Mouse (Mus musculus): ENCODE results near the gene Ablim2. TPM values are rescaled to one million over a fixed set of nuclear protein-coding genes. Genes with fewer than 3 reads are reported as not detected.

Gene Ablim2
- polyA plus RNA-seq, 1 experiment from 2014 or later: 3.2 TPM

GRCm38 (mm10) chr5:35741225-35741820 is 16.4 kb upstream of the Ablim2 start:
- 57% methylated on average over 13 of the region's 13 CpGs for WGBS
- Histone ChIP-seq H3K27me3 (ENCODE audit: control insufficient read depth, insufficient read depth, low read length) (no peaks in the 10 kb centered on the region), H3K9me3 (ENCODE audit: control insufficient read depth, low read depth, low read length) (no peaks in the 10 kb centered on the region), H3K4me1 (ENCODE audit: control insufficient read depth, insufficient read depth, low read length) (no peaks in the 10 kb centered on the region), H3K4me2 (replicated peaks; ENCODE audit: low read depth, low read length) (no peak overlapping the region), H3K27ac (ENCODE audit: low read length) (no peak overlapping the region), H3K36me3 (ENCODE audit: control insufficient read depth, insufficient read depth, low read length) (no peaks in the 10 kb centered on the region), H3K4me3 (ENCODE audit: low read depth, low read length) (no peak overlapping the region), H3K9ac (replicated peaks; ENCODE audit: low read depth, low read length) (no peak overlapping the region)
- no peak for ATAC-seq (ENCODE audit: insufficient number of reproducible peaks, insufficient read depth, low FRiP score, low read depth)

- Histone ChIP-seq H3K36me3 (ENCODE audit: control insufficient read depth, insufficient read depth, low read length) (no peaks in the 10 kb centered on the region), H3K9ac (replicated peaks; ENCODE audit: low read depth, low read length) (no peak overlapping the region), H3K4me3 (ENCODE audit: low read depth, low read length) (no peak overlapping the region), H3K27me3 (ENCODE audit: control insufficient read depth, insufficient read depth, low read length) (no peaks in the 10 kb centered on the region), H3K9me3 (ENCODE audit: control insufficient read depth, low read depth, low read length) (no peaks in the 10 kb centered on the region), H3K4me2 (replicated peaks; ENCODE audit: low read depth, low read length) (no peak overlapping the region), H3K27ac (ENCODE audit: low read length) (no peak overlapping the region), H3K4me1 (ENCODE audit: control insufficient read depth, insufficient read depth, low read length) (no peaks in the 10 kb centered on the region)
- 74% methylated on average over 8 of the region's 8 CpGs for WGBS
- ATAC-seq (ENCODE audit: insufficient number of reproducible peaks, insufficient read depth, low FRiP score, low read depth): no peak
These were observed 14.3 kb upstream of the Ablim2 start for GRCm38 (mm10) chr5:35743238-35743951.

- Histone ChIP-seq H3K36me3 (ENCODE audit: control insufficient read depth, insufficient read depth, low read length) (no peaks in the 10 kb centered on the region), H3K27me3 (ENCODE audit: control insufficient read depth, insufficient read depth, low read length) (no peaks in the 10 kb centered on the region), H3K9ac (replicated peaks; ENCODE audit: low read depth, low read length) (no peak overlapping the region), H3K4me3 (ENCODE audit: low read depth, low read length) (no peak overlapping the region), H3K4me1 (ENCODE audit: control insufficient read depth, insufficient read depth, low read length) (no peaks in the 10 kb centered on the region), H3K9me3 (ENCODE audit: control insufficient read depth, low read depth, low read length) (no peaks in the 10 kb centered on the region), H3K27ac (ENCODE audit: low read length) (no peak overlapping the region), H3K4me2 (replicated peaks; ENCODE audit: low read depth, low read length) (no peak overlapping the region)
- WGBS: 73% methylated on average over 7 of the region's 7 CpGs
- no peak for ATAC-seq (ENCODE audit: insufficient number of reproducible peaks, insufficient read depth, low FRiP score, low read depth)
These were observed 13.5 kb upstream of the Ablim2 start for GRCm38 (mm10) chr5:35743990-35744722.

GRCm38 (mm10) chr5:35745406-35745805 is 12.3 kb upstream of the Ablim2 start:
- WGBS: 87% methylated on average over 5 of the region's 5 CpGs
- Histone ChIP-seq H3K27ac (ENCODE audit: low read length) (no peak overlapping the region), H3K4me2 (replicated peaks; ENCODE audit: low read depth, low read length) (no peak overlapping the region), H3K4me3 (ENCODE audit: low read depth, low read length) (no peak overlapping the region), H3K9ac (replicated peaks; ENCODE audit: low read depth, low read length) (no peak overlapping the region), H3K27me3 (ENCODE audit: control insufficient read depth, insufficient read depth, low read length) (no peaks in the 10 kb centered on the region), H3K36me3 (ENCODE audit: control insufficient read depth, insufficient read depth, low read length) (no peaks in the 10 kb centered on the region), H3K9me3 (ENCODE audit: control insufficient read depth, low read depth, low read length) (no peaks in the 10 kb centered on the region), H3K4me1 (ENCODE audit: control insufficient read depth, insufficient read depth, low read length) (no peaks in the 10 kb centered on the region)
- ATAC-seq (ENCODE audit: insufficient number of reproducible peaks, insufficient read depth, low FRiP score, low read depth): no peak

- no peak for ATAC-seq (ENCODE audit: insufficient number of reproducible peaks, insufficient read depth, low FRiP score, low read depth)
- no peaks in the 10 kb centered on the region for H3K36me3 ChIP-seq (ENCODE audit: control insufficient read depth, insufficient read depth, low read length)
- no peak overlapping the region for H3K9ac ChIP-seq (replicated peaks; ENCODE audit: low read depth, low read length)
- WGBS: 30% methylated on average over 4 of the region's 4 CpGs
- H3K27me3 ChIP-seq (ENCODE audit: control insufficient read depth, insufficient read depth, low read length): no peaks in the 10 kb centered on the region
- H3K4me1 ChIP-seq (ENCODE audit: control insufficient read depth, insufficient read depth, low read length): no peaks in the 10 kb centered on the region
- no peak overlapping the region for H3K4me2 ChIP-seq (replicated peaks; ENCODE audit: low read depth, low read length)
- H3K27ac ChIP-seq (ENCODE audit: low read length): no peak overlapping the region
- H3K9me3 ChIP-seq (ENCODE audit: control insufficient read depth, low read depth, low read length): no peaks in the 10 kb centered on the region
- no peak overlapping the region for H3K4me3 ChIP-seq (ENCODE audit: low read depth, low read length)
These were observed 10.8 kb upstream of the Ablim2 start for GRCm38 (mm10) chr5:35746910-35747309.

GRCm38 (mm10) chr5:35749416-35749815 is 8.3 kb upstream of the Ablim2 start:
- no peak overlapping the region for H3K27ac ChIP-seq (ENCODE audit: low read length)
- no peak for ATAC-seq (ENCODE audit: insufficient number of reproducible peaks, insufficient read depth, low FRiP score, low read depth)
- H3K36me3 ChIP-seq (ENCODE audit: control insufficient read depth, insufficient read depth, low read length): no peaks in the 10 kb centered on the region
- no peaks in the 10 kb centered on the region for H3K9me3 ChIP-seq (ENCODE audit: control insufficient read depth, low read depth, low read length)
- H3K4me2 ChIP-seq (replicated peaks; ENCODE audit: low read depth, low read length): no peak overlapping the region
- no peaks in the 10 kb centered on the region for H3K4me1 ChIP-seq (ENCODE audit: control insufficient read depth, insufficient read depth, low read length)
- 53% methylated on average over 3 of the region's 3 CpGs for WGBS
- H3K9ac ChIP-seq (replicated peaks; ENCODE audit: low read depth, low read length): no peak overlapping the region
- H3K4me3 ChIP-seq (ENCODE audit: low read depth, low read length): no peak overlapping the region
- H3K27me3 ChIP-seq (ENCODE audit: control insufficient read depth, insufficient read depth, low read length): no peaks in the 10 kb centered on the region

- Histone ChIP-seq H3K36me3 (ENCODE audit: control insufficient read depth, insufficient read depth, low read length) (no peaks in the 10 kb centered on the region), H3K27ac (ENCODE audit: low read length) (no peak overlapping the region), H3K9ac (replicated peaks; ENCODE audit: low read depth, low read length) (no peak overlapping the region), H3K9me3 (ENCODE audit: control insufficient read depth, low read depth, low read length) (no peaks in the 10 kb centered on the region), H3K4me1 (ENCODE audit: control insufficient read depth, insufficient read depth, low read length) (no peaks in the 10 kb centered on the region), H3K4me3 (ENCODE audit: low read depth, low read length) (no peak overlapping the region), H3K4me2 (replicated peaks; ENCODE audit: low read depth, low read length) (no peak overlapping the region), H3K27me3 (ENCODE audit: control insufficient read depth, insufficient read depth, low read length) (no peaks in the 10 kb centered on the region)
- WGBS: 84% methylated on average over 1 of the region's 1 CpGs
- no peak for ATAC-seq (ENCODE audit: insufficient number of reproducible peaks, insufficient read depth, low FRiP score, low read depth)
These were observed 7.7 kb upstream of the Ablim2 start for GRCm38 (mm10) chr5:35750026-35750425.

- Histone ChIP-seq H3K4me3 (ENCODE audit: low read depth, low read length) (no peak overlapping the region), H3K27ac (ENCODE audit: low read length) (no peak overlapping the region), H3K36me3 (ENCODE audit: control insufficient read depth, insufficient read depth, low read length) (no peaks in the 10 kb centered on the region), H3K4me2 (replicated peaks; ENCODE audit: low read depth, low read length) (no peak overlapping the region), H3K4me1 (ENCODE audit: control insufficient read depth, insufficient read depth, low read length) (no peaks in the 10 kb centered on the region), H3K27me3 (ENCODE audit: control insufficient read depth, insufficient read depth, low read length) (no peaks in the 10 kb centered on the region), H3K9ac (replicated peaks; ENCODE audit: low read depth, low read length) (no peak overlapping the region), H3K9me3 (ENCODE audit: control insufficient read depth, low read depth, low read length) (no peaks in the 10 kb centered on the region)
- 79% methylated on average over 7 of the region's 7 CpGs for WGBS
- no peak for ATAC-seq (ENCODE audit: insufficient number of reproducible peaks, insufficient read depth, low FRiP score, low read depth)
These were observed 6.7 kb upstream of the Ablim2 start for GRCm38 (mm10) chr5:35751016-35751415.
